Mouse (Mus musculus): Measurements from ENCODE around the gene Plxnd1. TPM values are rescaled to one million over a fixed set of nuclear protein-coding genes. Genes with fewer than 3 reads are reported as not detected.

Plxnd1 gene
- total RNA-seq, 2 experiments from 2014 or later: 40.9 to 47.9 TPM

DNA sequence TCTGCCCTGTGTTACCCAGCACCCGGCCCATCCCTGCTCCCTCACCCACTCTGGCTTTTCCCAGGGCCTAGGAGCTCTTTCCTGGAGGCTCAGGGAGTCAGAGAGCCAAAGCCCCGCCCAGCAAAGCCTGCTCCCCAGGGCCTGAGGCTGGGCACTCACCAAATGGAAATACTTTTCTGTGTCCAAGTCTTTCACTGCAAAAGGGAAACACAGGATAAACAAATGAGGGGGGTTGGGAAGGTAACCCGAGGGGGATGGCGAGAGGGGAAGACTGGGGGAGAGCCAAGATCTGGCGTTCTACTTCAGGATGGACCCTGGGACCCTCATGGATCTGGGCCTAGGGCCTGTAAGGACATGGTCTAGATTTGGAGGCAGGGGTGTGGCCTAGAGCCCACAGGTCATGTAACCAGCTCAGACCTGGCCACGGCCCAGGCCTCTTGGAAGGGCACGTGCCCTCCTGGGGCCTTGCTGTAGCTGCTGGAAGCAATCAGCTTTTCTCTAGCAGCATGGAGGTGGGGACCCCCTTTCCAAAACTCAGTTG lies 35.6 kb downstream of the Plxnd1 start:
- DNase-seq (ENCODE audit: low spot score in 2 of 2): peak in 1 of 2 experiments; percentile 43

GRCm38 (mm10) chr6:115958445-115958844 lies 36.4 kb downstream of the Plxnd1 start:
- no peak for DNase-seq (ENCODE audit: low spot score in 2 of 2)

- DNase-seq (ENCODE audit: low spot score in 2 of 2): no peak
Measured at GRCm38 (mm10) chr6:115957681-115958080, 37.1 kb downstream of the Plxnd1 start.

- peak in 1 of 2 experiments; percentile 32 for DNase-seq (ENCODE audit: low spot score in 2 of 2)
Measured at GRCm38 (mm10) chr6:115956922-115957601, 37.7 kb downstream of the Plxnd1 start.

GRCm38 (mm10) chr6:115956418-115956921 lies 38.3 kb downstream of the Plxnd1 start:
- no peak for DNase-seq (ENCODE audit: low spot score in 2 of 2)

DNA sequence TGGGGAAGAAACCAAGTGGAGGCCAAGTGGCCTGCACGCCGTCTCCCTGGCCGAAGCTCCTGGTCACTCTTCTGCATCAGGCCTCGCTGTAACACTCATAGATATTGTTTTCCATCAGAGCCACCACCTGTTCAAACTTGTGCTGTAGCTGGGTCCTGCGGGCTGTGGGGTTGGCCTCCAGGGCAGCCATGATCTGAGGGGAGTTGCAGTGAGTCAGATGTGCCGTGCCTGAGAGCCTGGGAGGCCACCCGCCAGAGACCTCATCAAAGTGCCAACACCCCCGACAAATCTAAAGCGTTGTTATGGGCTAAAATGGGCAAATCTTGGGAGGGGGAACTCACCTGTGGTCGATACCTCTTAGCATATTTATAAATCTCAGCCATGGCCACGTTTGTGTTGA lies 39.1 kb downstream of the Plxnd1 start:
- DNase-seq (ENCODE audit: low spot score in 2 of 2): no peak

DNA sequence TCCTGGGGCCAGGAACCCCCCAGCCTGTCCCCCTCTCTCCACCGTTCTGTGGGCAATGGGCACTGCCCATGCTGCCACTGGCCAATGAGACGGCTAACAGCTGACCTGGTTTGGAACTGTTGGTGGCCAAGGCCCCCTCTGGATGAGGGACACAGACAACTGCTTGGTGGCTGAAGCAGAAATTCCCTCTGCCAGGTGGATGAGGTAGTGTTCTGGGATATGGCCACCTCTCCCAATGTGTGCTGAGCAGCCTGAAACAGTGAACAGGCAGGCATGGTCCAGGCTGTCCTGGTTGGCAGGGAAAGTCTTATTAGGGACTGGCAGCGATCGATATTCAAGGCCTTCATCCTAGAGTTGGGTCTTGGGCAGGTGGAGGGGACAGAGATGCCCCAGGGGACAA lies 39.6 kb downstream of the Plxnd1 start:
- DNase-seq (ENCODE audit: low spot score in 2 of 2): no peak

DNA sequence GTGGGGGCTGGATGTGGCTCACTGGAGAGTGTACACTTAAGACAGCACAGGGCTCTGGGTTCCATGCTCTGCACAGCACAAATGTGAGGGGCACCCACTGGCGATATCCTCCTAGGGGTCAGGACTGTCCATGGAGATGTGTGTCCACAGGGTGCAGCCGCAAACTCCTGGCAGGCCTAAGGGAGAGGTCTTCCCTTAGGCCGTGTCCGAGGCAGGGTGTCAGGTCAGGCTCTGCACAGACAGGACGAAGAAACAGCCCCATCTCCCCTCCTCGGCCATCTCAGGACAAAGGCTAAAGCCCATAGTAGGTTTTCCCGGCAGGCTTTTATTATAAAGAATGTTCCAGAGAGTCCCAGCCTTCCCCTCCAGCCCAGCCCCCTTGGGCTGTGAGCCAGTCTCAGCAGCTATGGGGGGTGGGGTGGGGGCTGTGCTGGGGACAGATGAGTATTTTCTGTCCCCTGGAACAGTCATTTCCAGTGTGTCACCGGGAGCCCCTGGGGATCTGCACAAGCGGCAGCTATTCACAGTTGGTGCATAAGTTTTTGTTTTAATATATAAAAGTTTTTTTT lies 40.2 kb downstream of the Plxnd1 start:
- no peak for DNase-seq (ENCODE audit: low spot score in 2 of 2)

- DNase-seq (ENCODE audit: low spot score in 2 of 2): no peak
Measured at GRCm38 (mm10) chr6:115946389-115946788, 48.4 kb downstream of the Plxnd1 start.

DNA sequence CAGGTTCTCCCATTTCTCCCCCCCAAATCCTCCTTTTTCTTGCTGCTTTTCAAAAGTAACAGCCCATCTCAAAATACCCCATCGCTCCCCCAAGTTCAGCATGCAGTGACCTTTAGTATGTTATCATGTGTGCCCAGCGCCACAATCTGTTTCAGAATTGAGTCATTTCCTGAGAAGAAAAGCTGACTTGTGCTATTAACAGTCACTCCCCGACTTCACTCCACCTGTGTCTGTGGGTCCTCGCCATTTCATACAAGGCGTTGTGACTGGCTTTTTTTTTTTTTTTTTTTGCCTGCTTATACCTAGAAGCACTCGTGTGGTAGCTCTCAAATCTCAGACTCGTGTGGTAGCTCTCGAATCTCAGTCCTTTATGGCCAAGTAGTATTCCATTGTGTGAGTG lies 49.2 kb downstream of the Plxnd1 start:
- DNase-seq (ENCODE audit: low spot score in 2 of 2): no peak

GRCm38 (mm10) chr6:115944638-115945037 lies 50.2 kb downstream of the Plxnd1 start, which contains the start of gene H1foo:
H1foo (plus strand) TSS chr6:115944938.
- DNase-seq (ENCODE audit: low spot score in 2 of 2): no peak

DNA sequence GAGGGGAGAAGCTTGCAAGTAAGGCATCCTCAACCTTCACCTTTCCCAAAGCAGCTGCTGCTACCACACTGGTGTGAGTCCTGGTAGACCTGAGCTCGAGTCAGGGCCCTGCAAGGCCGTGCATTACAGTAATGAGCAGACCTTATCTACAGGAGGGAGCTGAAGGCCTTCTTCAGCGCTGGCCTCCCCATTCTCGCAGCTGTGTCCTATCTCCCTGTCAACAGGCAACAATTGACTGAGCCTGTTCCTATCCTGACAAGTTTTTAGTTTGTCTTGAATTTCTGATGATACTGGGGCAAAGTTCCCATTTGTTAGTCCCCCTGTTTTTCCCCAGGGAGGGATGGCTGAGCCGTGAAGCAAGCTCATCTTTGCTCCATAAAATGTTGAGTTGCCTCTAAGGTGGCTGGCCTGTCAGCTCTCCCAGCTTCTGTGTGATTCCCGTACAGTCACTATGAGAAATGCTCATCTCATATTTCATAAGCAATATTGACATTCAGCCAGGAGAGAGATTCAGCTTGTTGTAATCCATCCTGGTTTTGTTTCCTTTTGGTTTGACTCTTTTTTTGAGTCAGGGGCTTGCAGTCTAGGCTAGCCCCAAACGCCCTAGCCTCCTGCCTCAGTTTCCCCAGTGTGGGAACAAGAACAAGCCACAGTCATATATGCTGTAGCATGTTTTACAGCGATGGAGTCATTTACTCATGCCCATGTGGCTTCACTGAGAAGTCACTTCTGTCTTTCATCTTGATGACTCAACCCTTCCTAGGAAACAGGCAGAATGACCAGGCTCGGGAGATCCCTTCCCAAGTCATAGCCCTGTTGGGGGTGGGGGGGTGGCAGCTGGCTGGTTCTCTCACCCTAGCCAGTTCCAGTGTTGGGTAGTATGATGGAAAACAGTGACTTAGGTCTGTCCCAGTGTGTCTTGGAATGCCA lies 51.0 kb downstream of the Plxnd1 start:
- DNase-seq (ENCODE audit: low spot score in 2 of 2): no peak

GRCm38 (mm10) chr6:115941128-115941527 lies 53.7 kb downstream of the Plxnd1 start:
- DNase-seq (ENCODE audit: low spot score in 2 of 2): no peak

GRCm38 (mm10) chr6:115940603-115941002 lies 54.2 kb downstream of the Plxnd1 start:
- DNase-seq (ENCODE audit: low spot score in 2 of 2): no peak

- no peak for DNase-seq (ENCODE audit: low spot score in 2 of 2)
Measured at GRCm38 (mm10) chr6:115938798-115939197, 56.0 kb downstream of the Plxnd1 start.

- DNase-seq (ENCODE audit: low spot score in 2 of 2): no peak
Measured at GRCm38 (mm10) chr6:115938011-115938410, 56.8 kb downstream of the Plxnd1 start.

DNA sequence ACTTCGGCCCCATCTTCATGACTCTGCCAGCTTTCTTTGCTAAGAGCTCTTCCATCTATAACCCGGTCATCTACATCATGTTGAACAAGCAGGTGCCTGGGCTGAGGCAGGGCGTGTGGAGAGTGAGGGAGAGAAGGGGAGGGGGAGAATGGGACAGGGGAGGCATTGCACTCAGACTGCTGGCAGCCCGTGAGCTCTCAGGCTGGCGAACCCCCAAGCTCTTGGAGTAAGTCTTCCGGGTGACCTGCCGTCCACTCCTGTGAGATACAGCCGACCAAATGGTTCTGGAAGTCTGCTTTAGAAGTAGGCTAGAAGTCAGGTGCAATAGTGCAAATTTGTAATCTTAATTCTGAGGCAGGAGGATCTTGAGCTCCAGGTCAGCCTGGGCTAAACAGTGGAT lies 59.3 kb downstream of the Plxnd1 start:
- no peak for DNase-seq (ENCODE audit: low spot score in 2 of 2)

GRCm38 (mm10) chr6:115932391-115932790 lies 62.4 kb downstream of the Plxnd1 start:
- no peak for DNase-seq (ENCODE audit: low spot score in 2 of 2)

GRCm38 (mm10) chr6:115931639-115932038 lies 63.2 kb downstream of the Plxnd1 start, which contains the start of gene Rho:
Rho (plus strand) TSS chr6:115931748.
- no peak for DNase-seq (ENCODE audit: low spot score in 2 of 2)

GRCm38 (mm10) chr6:115930018-115930417 lies 64.8 kb downstream of the Plxnd1 start:
- no peak for DNase-seq (ENCODE audit: low spot score in 2 of 2)

Data from layer of hippocampus, postnatal 14 days (tissue).